Mouse (Mus musculus) lung, adult 2 months (tissue): Measurements from ENCODE around the gene Cuedc2.

Experiments
- CTCF ChIP-seq: fragments of 200-500 bp; IDR thresholded peaks from 2 replicates; pipeline ENCODE4 v1.5.1; 2011; ENCODE audit warnings: mild to moderate bottlenecking, low read length, control low read depth; ENCODE audit not compliant: insufficient read depth
- POLR2A ChIP-seq: fragments of 200-500 bp; IDR thresholded peaks from 2 replicates; pipeline ENCODE4 v1.6.1; 2011; ENCODE audit warnings: low read depth, mild to moderate bottlenecking, control low read depth, low read length, borderline replicate concordance; ENCODE audit errors: extremely low read depth

DNA sequence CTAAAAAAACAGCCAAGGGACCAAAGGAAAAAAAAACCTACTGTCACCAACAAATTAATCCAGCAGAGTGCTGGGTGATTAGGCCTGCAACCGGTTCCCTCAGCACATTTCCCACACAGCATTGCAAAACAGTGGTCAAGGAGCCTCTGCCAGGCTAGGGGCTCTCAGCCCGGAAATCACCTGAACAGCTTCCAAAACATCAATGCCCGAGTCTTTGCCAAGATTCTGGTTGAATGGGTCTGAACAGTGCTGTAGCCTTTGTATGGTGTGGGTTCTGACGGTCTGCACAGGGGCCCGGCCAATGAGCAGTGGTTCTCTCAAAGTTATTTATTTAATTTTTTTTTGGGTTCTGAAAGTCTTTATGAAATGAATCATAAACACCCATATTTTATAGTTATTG lies 37.0 kb upstream of the Cuedc2 start:
- TF ChIP-seq CTCF, result no peak
- no peak for TF ChIP-seq POLR2A
